Mouse (Mus musculus) embryonic facial prominence, embryonic 14.5 days (tissue): ENCODE results near the gene Gabrp. TPM values are rescaled to one million over a fixed set of nuclear protein-coding genes. Genes with fewer than 3 reads are reported as not detected.

Experiments
- ATAC-seq: fragments of 200-750 bp; cut with Nextera tagmentation; 2 replicates; pipeline ENCODE4 v1.8.0; 2017; ENCODE audit warnings: low read depth, moderate number of reproducible peaks, moderate TSS enrichment
- DNase-seq: peaks from one replicate; pipeline ENCODE4 v3.0.0-alpha.2; 2015; ENCODE audit warnings: low spot score
- H3K27ac ChIP-seq: fragments of 300-500 bp; sonication (generic); replicated peaks from 2 replicates; pipeline ENCODE4 v1.5.1; 2014; ENCODE audit warnings: low read depth, mild to moderate bottlenecking, low read length, moderate library complexity
- H3K27me3 ChIP-seq: fragments of 300-500 bp; sonication (generic); replicated peaks from 2 replicates; pipeline ENCODE4 v1.6.1; 2014; ENCODE audit warnings: low read length; ENCODE audit not compliant: control insufficient read depth, insufficient read depth
- H3K36me3 ChIP-seq: fragments of 300-500 bp; sonication (generic); 2 replicates; pipeline ENCODE4 v1.6.1; 2014; ENCODE audit warnings: low read length, mixed read lengths; ENCODE audit not compliant: control insufficient read depth, insufficient read depth
- H3K4me1 ChIP-seq: fragments of 300-500 bp; sonication (generic); 2 replicates; pipeline ENCODE4 v1.6.1; 2014; ENCODE audit warnings: antibody characterized with exemption, low read length; ENCODE audit not compliant: control insufficient read depth, insufficient read depth
- H3K4me2 ChIP-seq: fragments of 300-500 bp; sonication (generic); 2 replicates; pipeline ENCODE4 v1.6.1; 2014; ENCODE audit warnings: low read depth, mild to moderate bottlenecking, low read length, moderate library complexity, mixed read lengths
- H3K4me3 ChIP-seq: fragments of 300-500 bp; sonication (generic); 2 replicates; pipeline ENCODE4 v1.5.1; 2014; ENCODE audit warnings: low read depth, mild to moderate bottlenecking, low read length
- H3K9ac ChIP-seq: fragments of 300-500 bp; sonication (generic); 2 replicates; pipeline ENCODE4 v1.6.1; 2014; ENCODE audit warnings: low read depth, mild to moderate bottlenecking, low read length, moderate library complexity, mixed read lengths
- H3K9me3 ChIP-seq: fragments of 300-500 bp; sonication (generic); 2 replicates; pipeline ENCODE4 v1.6.1; 2016; ENCODE audit warnings: low read length; ENCODE audit not compliant: control insufficient read depth
- polyA plus RNA-seq: library from polyadenylated mRNA; unstranded; fragments of >200 nt; fragmentation: Nextera tagmentation; extraction: Ambion mirVana; gene quantifications from 2 replicates; pipeline ENCODE4 v1.2.1, GENCODE M21; 2014

Gabrp gene
- polyA plus RNA-seq, 1 experiment from 2014 or later, result 1.0 TPM

GRCm38 (mm10) chr11:33509401-33509800 lies 69.4 kb downstream of the Gabrp start:
- H3K4me2 ChIP-seq, result no peak overlapping the region
- no peak overlapping the region for H3K9ac ChIP-seq
- DNase-seq (no peak), ATAC-seq (no peak)
- H3K4me1 ChIP-seq, result no peaks in the 10 kb centered on the region
- no peak overlapping the region for H3K27ac ChIP-seq
- no peaks in the 10 kb centered on the region for H3K36me3 ChIP-seq
- no peaks in the 10 kb centered on the region for H3K27me3 ChIP-seq
- H3K4me3 ChIP-seq, result no peak overlapping the region
- no peaks in the 10 kb centered on the region for H3K9me3 ChIP-seq

Other genes starting within 250 kb of the Gabrp start
- gene Ranbp17, start 65.2 kb downstream of the Gabrp start, polyA plus RNA-seq, result 5.7 and 7.8 TPM in 2 replicates
- not detected in 2 replicates for gene D130052B06Rik, start 20.3 kb upstream of the Gabrp start, polyA plus RNA-seq